Mouse (Mus musculus): ENCODE measurements at regions not wholly inside any gene's neighbourhood (a gene's known extent, or its start where the extent isn't known, plus 50 kb on each side); places are given as distances from the start of the nearest gene placed in this dataset.

- 81% methylated on average over 11 of the region's 11 CpGs for WGBS
- no peak for DNase-seq (ENCODE audit: low spot score, missing footprints)
Measured at GRCm38 (mm10) chr2:172813319-172813718, 126.8 kb downstream of the Bmp7 start.

GRCm38 (mm10) chr2:172813906-172814305 is 126.2 kb downstream of the Bmp7 start:
- ATAC-seq (ENCODE audit: low FRiP score) (no peak), DNase-seq (ENCODE audit: low spot score, missing footprints) (no peak)
- Histone ChIP-seq H3K36me3 (ENCODE audit: control insufficient read depth, insufficient read depth, low read length) (no peaks in the 10 kb centered on the region), H3K4me1 (ENCODE audit: control insufficient read depth, insufficient read depth, low read length) (no peaks in the 10 kb centered on the region; the same call in 1 of the 2 replicates), H3K4me2 (no peak overlapping the region), H3K9me3 (ENCODE audit: control insufficient read depth, low read length) (no peaks in the 10 kb centered on the region), H3K4me3 (ENCODE audit: low read depth, low read length) (no peak overlapping the region), H3K27ac (ENCODE audit: low read depth, low read length) (no peak overlapping the region), H3K27me3 (ENCODE audit: control insufficient read depth, insufficient read depth, low read length) (0 out of 2 replicates have a peak, but pooled peaks cover 2% of the 10 kb centered on the region), H3K9ac (ENCODE audit: low read length) (no peak overlapping the region)
- 73% methylated on average over 4 of the region's 4 CpGs for WGBS

More at GRCm38 (mm10) chr2:172813319-172813718, 126.8 kb downstream of the Bmp7 start:
- H3K36me3 ChIP-seq (ENCODE audit: control insufficient read depth, insufficient read depth, low read length), result no peaks in the 10 kb centered on the region
- H3K27ac ChIP-seq (ENCODE audit: low read depth, low read length), result no peak overlapping the region
- no peaks in the 10 kb centered on the region for H3K9me3 ChIP-seq (ENCODE audit: control insufficient read depth, low read length)
- no peak overlapping the region for H3K4me3 ChIP-seq (ENCODE audit: low read depth, low read length)
- no peak overlapping the region for H3K4me2 ChIP-seq
- H3K27me3 ChIP-seq (ENCODE audit: control insufficient read depth, insufficient read depth, low read length), result 0 out of 2 replicates have a peak, but pooled peaks cover 2% of the 10 kb centered on the region
- H3K9ac ChIP-seq (ENCODE audit: low read length), result no peak overlapping the region
- no peaks in the 10 kb centered on the region; the same call in 1 of the 2 replicates for H3K4me1 ChIP-seq (ENCODE audit: control insufficient read depth, insufficient read depth, low read length)
- no peak for ATAC-seq (ENCODE audit: low FRiP score)

DNA sequence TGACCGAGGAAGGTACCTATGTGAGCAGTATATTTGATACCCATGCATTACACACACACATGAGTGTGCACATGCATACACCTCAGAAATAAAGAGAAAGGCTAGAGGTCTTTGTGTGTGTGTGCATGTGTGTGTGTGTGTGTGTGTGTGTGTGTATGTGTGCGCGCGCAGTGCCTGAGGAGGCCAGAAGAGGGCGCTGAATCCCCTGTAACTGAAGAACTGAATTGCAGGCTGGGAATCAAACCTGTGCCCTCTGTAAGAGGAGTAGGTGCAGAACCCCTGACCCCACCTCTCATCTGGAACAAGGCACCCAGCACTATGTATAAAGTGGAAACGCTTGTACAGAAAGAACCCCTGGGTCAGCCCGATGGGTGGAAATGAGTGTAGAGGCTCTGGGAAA is 125.0 kb downstream of the Bmp7 start:
- Histone ChIP-seq H3K4me2 (no peak overlapping the region), H3K27ac (ENCODE audit: low read depth, low read length) (no peak overlapping the region), H3K9ac (ENCODE audit: low read length) (no peak overlapping the region), H3K27me3 (ENCODE audit: control insufficient read depth, insufficient read depth, low read length) (0 out of 2 replicates have a peak, but pooled peaks cover 2% of the 10 kb centered on the region), H3K36me3 (ENCODE audit: control insufficient read depth, insufficient read depth, low read length) (no peaks in the 10 kb centered on the region), H3K4me1 (ENCODE audit: control insufficient read depth, insufficient read depth, low read length) (no peaks in the 10 kb centered on the region; the same call in 1 of the 2 replicates), H3K9me3 (ENCODE audit: control insufficient read depth, low read length) (no peaks in the 10 kb centered on the region), H3K4me3 (ENCODE audit: low read depth, low read length) (no peak overlapping the region)
- ATAC-seq (ENCODE audit: low FRiP score) (no peak), DNase-seq (ENCODE audit: low spot score, missing footprints) (no peak)
- WGBS, result 92% methylated on average over 7 of the region's 7 CpGs

DNA sequence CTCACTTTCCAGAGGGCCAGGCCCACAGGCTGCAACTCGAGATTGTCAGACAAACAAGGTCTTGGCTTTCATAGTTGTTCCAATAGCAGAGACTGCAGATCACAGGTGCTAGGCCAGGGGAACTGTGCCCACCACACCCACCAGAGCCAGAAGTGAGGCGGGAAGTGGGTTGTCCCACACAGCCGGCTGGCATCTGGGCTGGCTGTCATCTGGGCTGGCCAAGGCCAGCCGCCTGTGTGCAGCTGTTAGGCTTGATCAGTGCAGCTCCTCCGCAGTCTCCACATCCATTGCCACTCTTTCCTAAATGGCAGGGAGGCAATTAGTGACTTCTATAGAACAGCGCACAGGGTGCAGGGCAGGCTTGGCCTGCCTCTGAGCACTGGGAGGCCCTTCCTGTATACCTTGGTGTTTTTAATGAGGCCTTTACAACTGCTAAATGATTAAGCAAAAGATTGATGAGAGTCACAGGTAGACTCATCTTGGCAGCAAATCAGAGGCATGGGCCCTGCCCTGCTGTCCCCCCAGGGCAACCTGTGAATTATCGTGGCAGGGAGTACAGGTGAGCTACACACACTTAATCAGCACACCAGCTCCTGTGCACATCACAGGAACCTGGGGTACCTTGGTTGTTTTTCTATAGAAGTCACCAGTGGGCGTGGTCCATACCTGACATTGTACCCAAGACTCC is 122.9 kb downstream of the Bmp7 start:
- Histone ChIP-seq H3K9ac (ENCODE audit: low read length) (no peak overlapping the region), H3K4me1 (ENCODE audit: control insufficient read depth, insufficient read depth, low read length) (no peaks in the 10 kb centered on the region; the same call in 1 of the 2 replicates), H3K4me3 (ENCODE audit: low read depth, low read length) (no peak overlapping the region), H3K36me3 (ENCODE audit: control insufficient read depth, insufficient read depth, low read length) (no peaks in the 10 kb centered on the region), H3K27me3 (ENCODE audit: control insufficient read depth, insufficient read depth, low read length) (0 out of 2 replicates have a peak, but pooled peaks cover 2% of the 10 kb centered on the region), H3K4me2 (no peak overlapping the region), H3K27ac (ENCODE audit: low read depth, low read length) (no peak overlapping the region), H3K9me3 (ENCODE audit: control insufficient read depth, low read length) (no peaks in the 10 kb centered on the region)
- WGBS, result 78% methylated on average over 8 of the region's 8 CpGs
- no peak for ATAC-seq (ENCODE audit: low FRiP score)
- DNase-seq (ENCODE audit: low spot score, missing footprints), result no peak

All from midbrain, embryonic 11.5 days (tissue).